Comparison of ENCODE assay signal across 24 mouse cellular contexts in the genomic region with DNA sequence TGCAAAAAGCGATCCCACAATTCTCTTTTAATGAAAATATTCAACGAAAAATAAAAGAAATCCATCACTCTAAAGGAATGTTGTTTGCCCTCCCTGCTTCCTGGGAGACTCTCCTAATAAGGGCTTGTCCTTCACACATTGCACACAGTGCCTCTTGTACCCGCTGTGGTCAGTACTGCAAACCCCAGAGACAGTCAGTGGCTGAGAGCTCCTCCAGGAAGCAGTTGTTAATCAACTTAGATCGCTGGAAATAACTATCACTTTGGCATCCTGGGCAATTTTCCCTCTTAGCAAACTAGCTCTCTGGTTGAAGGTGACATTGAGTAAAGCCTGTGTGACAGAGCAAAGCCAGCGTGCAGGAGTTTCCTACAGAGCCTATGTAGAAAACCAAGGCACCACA. TPM values are rescaled to one million over a fixed set of nuclear protein-coding genes. Genes with fewer than 3 reads are reported as not detected.
DNase-seq lines count a peak whose midpoint lies in the region; ATAC-seq lines count a peak whose summit lies in the region.
"Had no signal": no experiment of that assay in that cellular context is flagged by ENCODE, and none has a peak within 500 bp of the region (broad histone marks: within the 10 kb centered on the region; RNA-seq: fewer than 3 reads in every experiment).

No protein-coding gene starts in this region.

- no peaks in the 10 kb centered on the region for H3K36me3 ChIP-seq in heart, embryonic 10.5 days
- H3K36me3 ChIP-seq in heart, embryonic 16.5 days (ENCODE audit: control insufficient read depth, insufficient read depth), result no peaks in the 10 kb centered on the region
- H3K36me3 ChIP-seq in midbrain, embryonic 11.5 days (ENCODE audit: control insufficient read depth, insufficient read depth, low read length), result no peaks in the 10 kb centered on the region
- H3K36me3 ChIP-seq in midbrain, embryonic 15.5 days (replicated peaks), result no peaks in the 10 kb centered on the region
- H3K36me3 ChIP-seq: forebrain, embryonic 10.5 days; hindbrain, embryonic 15.5 days; intestine, embryonic 15.5 days; midbrain, embryonic 13.5 days; neural tube, embryonic 12.5 days had no signal

- peak overlapping the region; percentile 91 for H3K27ac ChIP-seq in heart, embryonic 10.5 days
- H3K27ac ChIP-seq in heart, embryonic 16.5 days (ENCODE audit: low read length), result peak overlapping the region; percentile 65
- H3K27ac ChIP-seq in midbrain, embryonic 11.5 days (ENCODE audit: low read depth, low read length), result no peak overlapping the region
- H3K27ac ChIP-seq in midbrain, embryonic 15.5 days, result no peak overlapping the region
- H3K27ac ChIP-seq: forebrain, embryonic 10.5 days; hindbrain, embryonic 15.5 days; intestine, embryonic 15.5 days; layer of hippocampus, adult 2 months; midbrain, embryonic 13.5 days; neural tube, embryonic 12.5 days had no signal

- H3K4me3 ChIP-seq in heart, embryonic 10.5 days, result no peak overlapping the region
- H3K4me3 ChIP-seq in heart, embryonic 16.5 days (ENCODE audit: low read length), result no peak overlapping the region
- H3K4me3 ChIP-seq in midbrain, embryonic 11.5 days (ENCODE audit: low read depth, low read length), result no peak overlapping the region
- H3K4me3 ChIP-seq in midbrain, embryonic 15.5 days, result no peak overlapping the region
- H3K4me3 ChIP-seq: forebrain, embryonic 10.5 days; hindbrain, embryonic 15.5 days; intestine, embryonic 15.5 days; layer of hippocampus, adult 2 months; midbrain, embryonic 13.5 days; neural tube, embryonic 12.5 days had no signal

- H3K4me1 ChIP-seq in heart, embryonic 10.5 days, result peaks cover 55% of the 10 kb centered on the region
- peaks cover 28% of the 10 kb centered on the region for H3K4me1 ChIP-seq in heart, embryonic 16.5 days (ENCODE audit: control insufficient read depth, insufficient read depth, low read length)
- no peaks in the 10 kb centered on the region; the same call in 1 of the 2 replicates for H3K4me1 ChIP-seq in midbrain, embryonic 11.5 days (ENCODE audit: control insufficient read depth, insufficient read depth, low read length)
- H3K4me1 ChIP-seq in midbrain, embryonic 15.5 days, result peaks cover 4% of the 10 kb centered on the region; the same call in 1 of the 2 replicates

- WGBS in heart, embryonic 10.5 days, result 41% methylated on average over 5 of the region's 5 CpGs
- 42% methylated on average over 5 of the region's 5 CpGs for WGBS in heart, embryonic 16.5 days
- WGBS in midbrain, embryonic 11.5 days, result 83% methylated on average over 5 of the region's 5 CpGs
- WGBS in midbrain, embryonic 15.5 days, result 81% methylated on average over 5 of the region's 5 CpGs

- H3K27me3 ChIP-seq in heart, embryonic 10.5 days (ENCODE audit: insufficient read depth, poor library complexity, severe bottlenecking), result no peaks in the 10 kb centered on the region
- no peaks in the 10 kb centered on the region for H3K27me3 ChIP-seq in heart, embryonic 16.5 days (ENCODE audit: control insufficient read depth, insufficient read depth, low read length)
- H3K27me3 ChIP-seq in midbrain, embryonic 11.5 days (ENCODE audit: control insufficient read depth, insufficient read depth, low read length), result no peaks in the 10 kb centered on the region
- 0 out of 2 replicates have a peak, but pooled peaks cover 1% of the 10 kb centered on the region for H3K27me3 ChIP-seq in midbrain, embryonic 15.5 days (replicated peaks)
- H3K27me3 ChIP-seq: intestine, embryonic 15.5 days had no signal

- no peak for ATAC-seq in heart, embryonic 16.5 days (replicated peaks; ENCODE audit: extremely low read depth, insufficient read depth, low FRiP score)
- ATAC-seq in midbrain, embryonic 11.5 days (ENCODE audit: low FRiP score), result no peak
- no peak for ATAC-seq in midbrain, embryonic 15.5 days (replicated peaks)
- ATAC-seq: forebrain, postnatal 0 days; intestine, embryonic 15.5 days; midbrain, embryonic 13.5 days had no signal

- no peaks in the 10 kb centered on the region for H3K9me3 ChIP-seq in heart, embryonic 10.5 days
- no peaks in the 10 kb centered on the region for H3K9me3 ChIP-seq in heart, embryonic 16.5 days (replicated peaks; ENCODE audit: control insufficient read depth, low read length)
- no peaks in the 10 kb centered on the region for H3K9me3 ChIP-seq in midbrain, embryonic 11.5 days (ENCODE audit: control insufficient read depth, low read length)
- no peaks in the 10 kb centered on the region for H3K9me3 ChIP-seq in midbrain, embryonic 15.5 days
- H3K9me3 ChIP-seq: forebrain, embryonic 10.5 days; hindbrain, embryonic 15.5 days; intestine, embryonic 15.5 days; midbrain, embryonic 13.5 days; neural tube, embryonic 12.5 days had no signal

- no peak for DNase-seq in heart, embryonic 10.5 days (ENCODE audit: low spot score)
- no peak for DNase-seq in heart, postnatal 10 days
- no peak for DNase-seq in heart, postnatal 25 days (ENCODE audit: low spot score)
- DNase-seq in midbrain, embryonic 11.5 days (ENCODE audit: low spot score, missing footprints), result peak; percentile 72
- DNase-seq in embryo, embryonic 9.5 days (ENCODE audit: extremely low spot score), result no peak
- DNase-seq in adrenal gland, postnatal 14 days, result no peak
- DNase-seq: adrenal gland, adult 2 months; cerebellum, adult 11-12 months; cerebellum, postnatal 10 days; forebrain, postnatal 0 days; gastrocnemius, postnatal 14 days; kidney, adult 9 months; kidney, postnatal 25 days; layer of hippocampus, postnatal 36 days; right cerebral cortex, postnatal 25 days; spleen, adult 18-20 months had no signal

- intact Hi-C loops in heart, postnatal 10 days (cut with DNase I), result no loop called here
- intact Hi-C loops in heart, postnatal 25 days (cut with DNase I), result no loop called here

- peak overlapping the region; percentile 14; the same call in 1 of the 2 replicates for H3K9ac ChIP-seq in heart, embryonic 16.5 days (ENCODE audit: low read length)
- no peak overlapping the region for H3K9ac ChIP-seq in midbrain, embryonic 11.5 days (ENCODE audit: low read length)
- no peak overlapping the region for H3K9ac ChIP-seq in midbrain, embryonic 15.5 days
- H3K9ac ChIP-seq: forebrain, postnatal 0 days; hindbrain, embryonic 15.5 days; intestine, embryonic 15.5 days; midbrain, embryonic 13.5 days; neural tube, embryonic 12.5 days had no signal

- H3K4me2 ChIP-seq in heart, embryonic 16.5 days (ENCODE audit: low read depth, low read length), result no peak overlapping the region
- H3K4me2 ChIP-seq in midbrain, embryonic 11.5 days, result no peak overlapping the region
- no peak overlapping the region for H3K4me2 ChIP-seq in midbrain, embryonic 15.5 days
- H3K4me2 ChIP-seq: hindbrain, embryonic 15.5 days; intestine, embryonic 15.5 days; midbrain, embryonic 13.5 days; neural tube, embryonic 12.5 days had no signal

RNA-seq across cellular contexts. Expression of a gene that starts 5.2 kb away (rescaled TPM):
- 19.5 and 24.2 TPM in 2 replicates for polyA plus RNA-seq in heart, embryonic 10.5 days (2016; fragmentation: Nextera tagmentation; extraction: Ambion mirVana)
- total RNA-seq in heart, postnatal 10 days (2021), result 10 to 100 TPM; 17.0 to 17.5 TPM
- 7.9 and 8.2 TPM in 2 replicates for polyA plus RNA-seq in heart, embryonic 16.5 days (2015; fragmentation: Nextera tagmentation; extraction: Ambion mirVana)
- total RNA-seq in heart, postnatal 25 days (2021), result 1 to 10 TPM; 6.2 to 6.4 TPM
- polyA plus RNA-seq in midbrain, embryonic 11.5 days (2014; fragmentation: Nextera tagmentation; extraction: Ambion mirVana), result 6.3 and 6.4 TPM in 2 replicates
- polyA plus RNA-seq in midbrain, embryonic 15.5 days (2015; fragmentation: Nextera tagmentation; extraction: Ambion mirVana), result 6.4 and 8.5 TPM in 2 replicates
- total RNA-seq in adrenal gland, postnatal 14 days (2021), result 7.7 and 11.2 TPM in 2 replicates

Comparison
In these comparisons a context has a peak if more than half of its experiments do, and no peak if none do; other contexts are left out.
1. H3K27ac ChIP-seq: peak in heart, embryonic 10.5 days (single experiment) and heart, embryonic 16.5 days (single experiment); none in midbrain, embryonic 11.5 days (single experiment) and midbrain, embryonic 15.5 days (single experiment).